19 mouse cellular contexts compared by ENCODE assay signal in genomic region chr10:93053867-93054266, GRCm38 (mm10). TPM values are rescaled to one million over a fixed set of nuclear protein-coding genes. Genes with fewer than 3 reads are reported as not detected.
A peak's percentile ranks its signal among the peaks of the same experiment; 100 is the strongest.
DNase-seq lines count a peak whose midpoint lies in the region; ATAC-seq and TF ChIP-seq lines count a peak whose summit lies in the region.
"Had no signal": no experiment of that assay in that cellular context is flagged by ENCODE, and none has a peak within 500 bp of the region (broad histone marks: within the 10 kb centered on the region; RNA-seq: fewer than 3 reads in every experiment).

No protein-coding gene starts in this region.

- H3K4me3 ChIP-seq in left cerebral cortex, adult 2 months, result no peak overlapping the region
- H3K4me3 ChIP-seq: embryonic facial prominence, embryonic 12.5 days; heart, embryonic 12.5 days; hindbrain, embryonic 10.5 days; intestine, embryonic 15.5 days had no signal

- intact Hi-C loops in left cerebral cortex, adult 2 months (cut with DNase I), result no loop called here
- intact Hi-C loops in left cerebral cortex, postnatal 10 days (cut with DNase I), result no loop called here

- TF ChIP-seq CTCF in left cerebral cortex, adult 2 months (IDR thresholded peaks at IDR 0.05), result no peak

- peak; percentile 39 to 67 for DNase-seq in cerebellum, postnatal 10 days
- no peak for DNase-seq in frontal cortex, postnatal 10 days (ENCODE audit: low spot score in 2 of 2)
- DNase-seq in left cerebral cortex, adult 2 months (ENCODE audit: extremely low spot score in 1 of 2, low spot score in 2 of 2), result no peak
- DNase-seq in left cerebral cortex, postnatal 10 days (ENCODE audit: extremely low spot score in 1 of 2, low spot score in 2 of 2), result no peak
- no peak for DNase-seq in urinary bladder, postnatal 4 days (ENCODE audit: low spot score in 2 of 2)
- DNase-seq: adrenal gland, adult 8-10 months; adrenal gland, postnatal 36 days; B cell, adult 2 months; cerebellum, adult 11-12 months; cerebellum, adult 9-10 months; gastrocnemius, postnatal 14 days had no signal

- ATAC-seq in cerebellum, adult (ENCODE audit: insufficient number of reproducible peaks, low FRiP score, low TSS enrichment), result no peak
- ATAC-seq in frontal cortex, adult (ENCODE audit: low TSS enrichment), result peak; percentile 61
- ATAC-seq: CD4-positive, CD25-positive, alpha-beta regulatory T cell, adult 4 months; intestine, embryonic 15.5 days had no signal

- H3K27ac ChIP-seq in left cerebral cortex, adult 2 months, result peak overlapping the region; percentile 74
- H3K27ac ChIP-seq: embryonic facial prominence, embryonic 12.5 days; hindbrain, embryonic 10.5 days; hindbrain, embryonic 14.5 days; intestine, embryonic 15.5 days had no signal

RNA-seq across cellular contexts. Expression of gene Cfap54, which starts 27.6 kb away (rescaled TPM):
- 10 to 100 TPM; 21.4 to 23.4 TPM for total RNA-seq in left cerebral cortex, adult 2 months (2021)
- total RNA-seq in left cerebral cortex, postnatal 10 days (2021), result 10 to 100 TPM; 13.4 to 19.2 TPM

Comparison
In these comparisons a context has a peak if more than half of its experiments do, and no peak if none do; other contexts are left out.
1. DNase-seq: peak in cerebellum, postnatal 10 days (2 of 2); none in frontal cortex, postnatal 10 days (0 of 2), left cerebral cortex, adult 2 months (0 of 2), left cerebral cortex, postnatal 10 days (0 of 2) and urinary bladder, postnatal 4 days (0 of 2).